Mouse (Mus musculus) gonadal fat pad, adult 2 months (tissue): ENCODE measurements around the gene Hnrnpa0. TPM values are rescaled to one million over a fixed set of nuclear protein-coding genes. Genes with fewer than 3 reads are reported as not detected.

Experiments
- DNase-seq: peaks from one replicate; pipeline ENCODE4 v3.0.0-alpha.2; 2012; ENCODE audit warnings: low read depth
- polyA plus RNA-seq: library from polyadenylated mRNA; depleted of rRNA; stranded (reverse); fragments of >200 nt; gene quantifications from 2 replicates; pipeline ENCODE4 v1.2.3, GENCODE M21; 2012

Hnrnpa0 gene
- polyA plus RNA-seq, 1 experiment: 41.5 TPM

DNA sequence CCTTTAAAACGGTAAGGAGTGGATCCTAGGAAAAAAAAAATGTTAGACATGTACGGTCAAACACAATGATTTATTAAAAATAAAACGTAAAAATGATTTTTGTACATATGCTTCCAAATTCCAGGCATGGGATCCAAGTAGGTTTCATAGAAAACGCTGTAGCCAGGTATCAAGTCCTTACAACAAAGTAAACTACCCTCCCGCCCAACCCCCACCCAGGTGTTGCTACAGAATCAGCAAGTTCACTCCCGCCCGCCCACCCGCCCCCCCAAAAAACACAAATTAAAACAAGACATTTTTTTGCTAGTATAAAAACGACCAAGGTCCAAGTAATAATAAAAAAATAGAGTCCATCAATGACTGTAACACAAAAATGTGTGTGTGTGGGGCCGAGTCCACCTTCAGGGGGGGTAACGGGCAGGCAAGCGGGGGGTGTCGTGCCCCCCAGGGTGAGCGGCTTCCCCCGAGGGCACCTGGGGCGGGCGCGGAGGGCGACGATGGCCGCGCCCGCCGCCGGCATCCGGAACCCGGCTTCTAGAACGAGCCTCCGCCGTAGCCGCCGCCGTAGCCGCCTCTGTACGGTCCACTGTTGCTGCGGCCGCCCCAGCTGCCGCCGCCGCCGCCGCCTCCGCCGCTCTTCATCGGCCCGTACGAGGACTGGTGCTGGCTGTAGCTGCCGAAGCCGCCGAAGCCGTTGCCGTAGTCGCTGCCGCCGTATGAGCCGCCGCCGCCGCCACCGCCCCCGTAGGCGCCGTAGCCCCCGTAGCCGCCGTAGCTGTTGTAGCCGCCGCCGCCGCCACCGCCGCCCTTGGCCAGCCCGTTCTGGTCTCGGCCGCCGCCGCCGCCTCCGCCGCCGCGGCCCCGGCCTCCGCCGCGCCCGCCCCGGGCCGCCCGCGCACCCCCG is 1.2 kb downstream of the Hnrnpa0 start:
- DNase-seq: no peak

DNA sequence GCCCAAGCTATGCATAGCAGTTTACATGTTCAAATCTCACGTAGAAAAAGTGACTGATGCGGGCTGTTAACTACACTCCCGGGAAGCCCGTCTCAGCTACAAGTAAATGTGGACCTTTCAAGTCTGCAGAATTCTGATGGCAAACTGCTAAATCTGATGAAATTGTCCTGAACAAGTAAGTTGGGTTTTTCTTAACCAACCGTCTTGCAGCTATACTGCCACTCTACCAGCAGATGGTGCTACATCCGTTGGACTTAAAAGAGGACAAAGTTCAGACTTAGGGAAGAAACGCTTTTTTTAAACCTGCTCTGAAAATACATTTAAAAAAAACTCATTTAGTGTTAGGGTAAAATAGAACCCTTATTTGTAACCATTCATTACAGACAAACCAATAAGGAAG is 2.2 kb downstream of the Hnrnpa0 start:
- no peak for DNase-seq

- no peak for DNase-seq
Measured at GRCm38 (mm10) chr13:58124989-58125388, 3.4 kb downstream of the Hnrnpa0 start.

DNA sequence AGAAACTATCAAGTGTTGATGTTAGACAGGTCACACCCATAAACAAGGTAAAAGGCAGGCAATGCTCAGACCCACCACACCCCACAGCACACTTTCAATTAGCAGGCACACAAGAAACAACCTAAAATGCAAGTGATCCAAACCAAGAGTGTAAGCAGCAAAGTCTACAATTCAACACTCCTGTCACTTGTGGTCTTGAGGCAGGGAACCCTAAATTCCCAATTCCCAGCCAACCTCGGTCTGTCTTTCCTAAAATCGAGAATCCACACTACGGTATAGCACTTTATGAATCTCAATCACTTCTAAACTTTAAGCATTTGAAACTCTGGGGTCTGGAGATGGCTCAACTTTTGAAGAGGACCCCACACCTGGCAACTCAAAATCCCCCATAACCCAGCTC is 4.1 kb downstream of the Hnrnpa0 start:
- no peak for DNase-seq

- DNase-seq: no peak
Measured at GRCm38 (mm10) chr13:58123381-58123780, 5.0 kb downstream of the Hnrnpa0 start.

DNA sequence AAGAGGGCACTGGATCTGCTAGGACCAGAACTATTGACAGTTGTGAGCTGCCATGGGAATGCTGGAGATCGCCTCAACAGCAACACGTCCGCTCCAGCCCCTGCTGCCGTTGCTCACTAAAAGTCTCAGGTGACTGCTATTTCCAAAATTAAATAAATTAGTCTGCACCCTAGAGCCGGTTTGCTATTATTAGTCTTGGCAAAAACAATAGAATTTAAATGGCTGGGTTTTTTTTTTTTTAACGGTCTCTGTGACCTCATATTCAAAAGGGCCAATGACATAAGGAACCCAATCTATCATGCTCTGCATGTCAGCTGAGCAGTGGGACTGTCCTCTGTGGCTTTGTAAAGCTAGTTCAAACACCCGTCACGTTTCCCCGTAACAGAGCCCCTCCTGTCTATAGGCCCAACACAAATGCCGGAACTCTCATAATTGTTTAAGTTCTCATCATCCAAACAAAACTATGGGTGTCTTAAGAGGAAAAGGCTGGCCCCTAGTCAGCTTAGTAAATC is 5.5 kb downstream of the Hnrnpa0 start:
- no peak for DNase-seq

DNA sequence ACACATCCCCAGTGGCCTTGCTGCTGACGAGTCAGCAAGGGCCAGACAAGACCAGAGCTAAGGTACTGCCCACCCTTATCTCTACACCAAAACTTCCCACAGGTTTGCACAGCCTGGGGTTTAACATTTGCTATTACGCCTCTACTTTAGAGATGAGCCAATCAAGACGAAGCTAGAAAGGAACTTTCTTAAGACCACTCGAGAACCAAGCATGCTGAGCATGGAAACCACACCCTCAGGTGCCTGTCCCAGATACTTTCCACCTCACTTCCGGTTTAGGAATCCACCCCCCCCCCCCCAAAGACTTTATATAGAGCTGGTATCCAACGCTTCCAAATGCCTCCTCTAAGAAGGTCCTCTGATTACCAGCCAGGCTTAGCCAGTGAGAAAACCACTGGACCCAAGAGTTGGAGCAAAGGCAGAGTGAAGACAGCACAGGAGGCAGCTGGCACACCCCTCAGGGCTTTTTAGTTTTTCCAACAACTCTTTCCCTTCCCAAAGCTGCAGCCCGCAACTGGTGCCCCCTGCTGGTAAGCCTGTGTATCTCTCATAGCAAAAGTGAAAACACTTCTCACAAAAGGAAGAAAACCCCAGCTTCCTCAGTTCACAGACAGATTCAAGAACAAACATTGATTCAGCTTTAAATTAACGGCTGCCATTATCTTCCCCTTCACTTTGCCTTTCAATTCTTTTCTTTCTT is 10.9 kb downstream of the Hnrnpa0 start:
- no peak for DNase-seq

DNA sequence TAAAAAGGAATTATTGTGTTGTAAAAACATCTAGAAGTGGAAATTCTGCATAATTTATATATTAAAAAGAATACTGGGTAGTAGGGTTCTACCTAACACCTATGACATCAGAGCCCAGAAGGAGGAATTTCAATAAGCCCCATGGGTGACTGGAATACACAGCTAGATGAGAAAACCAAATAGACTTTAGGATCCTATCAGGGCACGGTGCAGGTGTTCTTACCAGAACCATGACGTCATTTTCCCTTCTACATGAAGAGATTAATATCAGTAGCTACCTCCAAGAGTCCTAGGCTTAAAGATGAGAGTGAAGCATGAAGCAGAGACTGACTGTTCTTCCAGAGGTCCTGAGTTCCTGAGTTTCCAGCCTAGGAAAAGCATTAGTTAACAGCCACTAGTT is 11.6 kb downstream of the Hnrnpa0 start:
- no peak for DNase-seq

DNA sequence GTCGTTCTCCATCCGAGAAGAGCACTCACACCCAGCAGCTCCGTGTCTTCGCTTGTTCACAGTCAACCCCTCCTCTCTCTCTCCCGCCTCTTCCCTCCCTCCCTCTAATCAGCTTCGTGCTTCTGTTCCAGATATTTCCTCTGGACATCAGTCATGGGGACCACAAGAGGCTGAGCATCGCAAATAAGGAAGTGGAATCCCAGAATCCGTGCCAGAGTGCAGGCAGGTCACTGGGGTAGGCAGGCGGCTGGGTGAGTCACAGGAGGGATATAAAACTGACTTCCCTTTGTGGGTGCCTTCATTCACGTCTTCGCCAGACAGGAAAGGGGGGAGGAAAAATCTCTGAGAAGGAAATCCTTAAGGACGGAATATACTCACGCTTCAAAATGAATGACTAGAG is 13.1 kb downstream of the Hnrnpa0 start:
- DNase-seq: no peak

DNA sequence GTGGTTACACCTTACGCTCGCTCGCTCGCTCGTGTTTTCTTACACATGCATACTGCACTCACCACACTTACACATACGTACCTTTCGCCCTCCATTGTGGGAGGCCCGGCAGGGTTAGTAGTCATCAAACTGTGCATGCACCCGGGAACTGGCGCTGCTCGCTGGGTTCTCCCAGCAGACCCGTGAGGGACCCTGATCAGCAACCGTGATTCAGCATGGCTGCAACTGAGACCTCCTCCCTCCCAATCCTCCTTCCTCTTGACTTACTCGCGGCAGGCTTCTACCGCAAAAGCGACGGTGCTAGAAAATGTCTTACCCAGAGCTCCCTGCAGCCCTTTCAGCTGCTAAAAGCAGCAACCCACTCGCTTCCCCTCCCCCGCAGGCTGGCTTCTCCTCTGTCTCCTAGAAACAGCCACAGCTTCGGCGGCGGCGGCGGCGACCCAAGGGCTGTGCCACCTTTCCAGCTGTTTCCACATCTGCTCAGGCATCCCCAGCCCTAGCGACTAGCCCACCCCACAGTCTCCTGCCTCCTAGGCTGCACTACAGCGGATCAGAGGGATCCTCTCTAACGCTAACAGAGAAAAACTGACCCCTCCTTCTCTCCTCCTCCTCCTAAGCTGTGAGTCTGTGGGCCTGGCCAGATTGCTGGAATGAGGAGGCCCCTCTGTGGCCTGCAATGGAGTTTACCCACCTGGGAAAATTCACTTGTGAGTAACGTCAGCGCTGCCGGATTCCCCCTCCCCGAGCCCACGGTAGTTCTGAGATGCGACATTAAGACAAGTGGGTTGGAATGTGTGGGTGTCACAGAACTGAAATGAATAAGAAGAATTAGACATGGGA is 15.1 kb downstream of the Hnrnpa0 start, which contains the start of gene Klhl3:
Gene Klhl3 (minus strand): TSS at position 532 of the 840 bp plus-strand sequence.
- DNase-seq: no peak

DNA sequence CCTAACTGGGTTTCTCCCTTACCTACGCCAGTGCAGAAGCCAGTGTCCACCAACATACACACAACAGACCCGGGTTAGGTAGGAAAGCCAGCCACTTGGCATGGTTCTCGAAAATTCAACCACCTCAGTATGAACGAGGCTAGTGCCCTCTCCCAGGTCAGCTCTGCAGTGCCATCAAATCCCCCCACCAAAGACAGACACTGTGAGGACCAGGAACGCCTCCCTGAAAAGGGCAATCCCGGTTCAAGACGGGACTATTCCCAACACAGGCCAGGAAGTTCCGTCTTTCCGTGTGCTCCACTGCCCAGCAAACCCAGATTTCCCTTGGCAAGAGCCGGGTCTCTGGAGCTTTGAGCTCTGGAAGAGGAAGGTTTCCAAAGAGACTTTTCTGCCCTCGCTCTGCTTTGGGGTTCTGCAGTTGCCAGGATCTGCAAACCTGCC is 15.7 kb downstream of the Hnrnpa0 start:
- no peak for DNase-seq

- DNase-seq: no peak
Measured at GRCm38 (mm10) chr13:58112191-58112590, 16.2 kb downstream of the Hnrnpa0 start.

- no peak for DNase-seq
Measured at GRCm38 (mm10) chr13:58111306-58111705, 17.1 kb downstream of the Hnrnpa0 start.

DNA sequence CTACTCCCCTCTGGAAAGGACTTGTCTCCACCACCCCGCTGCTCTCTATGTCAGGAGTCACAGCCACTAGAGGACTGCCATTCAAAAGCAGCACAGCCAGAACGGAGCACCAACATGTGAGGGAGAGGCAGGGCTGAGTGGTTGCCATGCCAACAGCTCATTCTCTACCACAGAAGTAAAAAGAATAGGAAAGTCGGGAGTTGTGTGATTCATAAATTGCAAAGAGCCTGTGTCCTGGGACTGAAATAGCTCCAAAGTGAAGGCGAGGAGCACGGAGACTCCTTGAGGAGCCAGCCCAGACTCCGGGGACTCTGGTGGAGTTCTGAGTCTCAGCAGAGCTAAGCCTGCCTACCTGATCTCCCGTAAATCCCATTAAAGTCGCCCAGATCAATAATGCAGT is 37.7 kb downstream of the Hnrnpa0 start:
- DNase-seq: no peak

DNA sequence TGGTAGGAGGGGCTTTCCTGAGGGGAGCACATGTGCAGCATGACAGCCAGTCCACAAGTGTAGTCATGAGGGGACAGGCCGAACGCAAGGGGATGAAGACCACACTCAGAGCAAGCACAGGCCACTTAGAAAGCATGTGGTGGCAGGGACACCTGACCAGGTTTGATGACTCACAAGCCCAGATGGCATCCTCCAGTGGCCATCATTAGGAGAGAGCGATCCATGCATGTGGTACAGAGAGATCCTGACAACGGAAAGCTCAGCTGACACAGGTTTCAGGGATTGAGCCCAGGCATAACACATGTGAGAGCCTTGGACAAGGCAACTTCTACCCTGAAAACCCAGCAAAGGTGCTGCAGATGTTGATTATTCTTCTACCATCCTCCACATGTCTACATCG is 44.0 kb downstream of the Hnrnpa0 start:
- DNase-seq: no peak

DNA sequence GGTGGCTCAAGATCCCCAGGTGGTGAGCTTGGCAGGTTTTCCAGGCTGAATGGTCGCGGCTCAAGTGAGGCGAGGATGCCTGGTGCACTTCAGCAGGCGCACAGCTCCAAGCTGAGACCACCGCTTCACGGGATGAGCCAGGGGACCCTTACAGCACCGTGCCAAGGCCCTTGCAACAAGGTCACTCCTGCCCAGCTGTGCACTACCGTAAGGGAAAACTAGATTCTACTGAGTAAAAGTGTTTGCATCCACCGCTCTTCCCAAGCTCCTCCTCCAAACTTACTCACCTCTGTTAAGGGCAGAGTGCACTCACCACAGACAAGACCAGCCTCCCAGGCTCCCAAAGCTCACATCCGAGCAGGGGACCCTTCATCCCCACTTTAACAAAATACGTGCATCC is 44.8 kb downstream of the Hnrnpa0 start:
- no peak for DNase-seq

DNA sequence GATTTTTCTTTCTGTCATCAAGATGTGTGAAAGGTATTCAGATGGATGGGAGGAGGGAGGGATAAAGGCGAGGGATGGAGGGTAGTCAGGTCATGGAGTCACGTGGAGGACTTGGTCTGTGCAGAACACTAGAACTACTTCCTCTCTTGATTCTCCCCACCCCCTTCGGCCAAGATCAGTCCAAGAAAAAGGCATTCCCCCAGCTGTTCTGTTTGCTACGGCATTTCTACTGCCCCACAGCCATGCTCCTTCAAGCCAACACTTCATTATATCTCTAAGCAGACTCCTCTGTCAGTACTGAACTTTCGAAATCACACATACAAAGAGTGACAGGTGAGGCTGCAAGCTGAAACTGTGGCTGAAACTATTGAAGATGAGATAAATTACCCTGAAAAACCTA is 45.3 kb downstream of the Hnrnpa0 start:
- no peak for DNase-seq

GRCm38 (mm10) chr13:58078361-58078760 is 50.0 kb downstream of the Hnrnpa0 start:
- no peak for DNase-seq
